Mouse (Mus musculus) adrenal gland, adult (tissue): ENCODE measurements around the gene Hnf1a.

Experiments used
- DNase-seq, 2 experiments: peaks; one replicate each; pipeline ENCODE4 v3.0.0; 2022 to 2023; ENCODE audit warnings: low spot score in 1 of 2; ENCODE audit not compliant: inconsistent age in 2 of 2

Hnf1a gene

GRCm38 (mm10) chr5:114979250-114980121 lies 8.6 kb upstream of the Hnf1a start:
- peak; percentile 76 to 93 for DNase-seq

- DNase-seq, result no peak
Measured at GRCm38 (mm10) chr5:114978888-114979249, 8.0 kb upstream of the Hnf1a start.

- peak in 1 of 2 experiments; percentile 37 for DNase-seq
Measured at GRCm38 (mm10) chr5:114978473-114978872, 7.6 kb upstream of the Hnf1a start.

DNA sequence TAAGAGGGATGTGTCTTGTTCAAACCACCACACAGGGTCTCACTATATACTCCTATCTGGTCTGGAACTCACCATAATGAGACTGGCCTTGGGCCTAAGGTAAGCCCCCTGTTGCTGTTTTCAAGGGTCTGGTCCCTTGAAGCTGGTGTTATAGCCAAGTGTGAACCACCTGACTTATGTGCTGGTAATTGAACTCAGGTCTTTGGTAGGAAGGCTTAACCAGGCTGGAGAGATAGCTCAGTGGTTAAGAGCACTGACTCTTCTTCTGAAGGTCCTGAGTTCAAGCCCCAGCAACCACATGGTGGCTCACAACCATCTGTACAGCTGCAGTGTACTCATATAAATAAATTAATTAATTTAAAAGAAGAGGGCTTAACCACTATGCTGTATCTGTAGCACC lies 6.0 kb upstream of the Hnf1a start:
- no peak for DNase-seq

DNA sequence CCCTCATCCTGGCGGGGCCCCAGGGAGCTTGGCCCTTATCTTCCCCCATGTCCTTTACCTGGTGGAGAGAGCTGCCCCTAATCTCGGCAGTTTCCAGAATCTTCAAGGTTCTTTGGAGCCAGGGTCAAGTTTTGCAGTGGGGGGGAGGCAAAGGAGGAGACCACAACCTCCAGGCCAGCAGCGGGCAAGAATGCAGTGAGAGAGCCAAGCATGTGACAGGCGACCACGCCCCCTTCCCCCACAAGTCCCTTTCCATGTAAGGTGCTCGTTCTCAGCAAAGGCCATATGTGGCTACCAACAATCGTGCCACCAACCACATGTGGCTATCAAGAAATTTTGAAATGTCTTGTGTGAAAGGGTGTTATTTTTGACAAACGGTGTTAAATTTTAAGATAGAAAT lies 2.2 kb upstream of the Hnf1a start:
- no peak for DNase-seq

GRCm38 (mm10) chr5:114972201-114972600 lies 1.3 kb upstream of the Hnf1a start:
- DNase-seq, result no peak

DNA sequence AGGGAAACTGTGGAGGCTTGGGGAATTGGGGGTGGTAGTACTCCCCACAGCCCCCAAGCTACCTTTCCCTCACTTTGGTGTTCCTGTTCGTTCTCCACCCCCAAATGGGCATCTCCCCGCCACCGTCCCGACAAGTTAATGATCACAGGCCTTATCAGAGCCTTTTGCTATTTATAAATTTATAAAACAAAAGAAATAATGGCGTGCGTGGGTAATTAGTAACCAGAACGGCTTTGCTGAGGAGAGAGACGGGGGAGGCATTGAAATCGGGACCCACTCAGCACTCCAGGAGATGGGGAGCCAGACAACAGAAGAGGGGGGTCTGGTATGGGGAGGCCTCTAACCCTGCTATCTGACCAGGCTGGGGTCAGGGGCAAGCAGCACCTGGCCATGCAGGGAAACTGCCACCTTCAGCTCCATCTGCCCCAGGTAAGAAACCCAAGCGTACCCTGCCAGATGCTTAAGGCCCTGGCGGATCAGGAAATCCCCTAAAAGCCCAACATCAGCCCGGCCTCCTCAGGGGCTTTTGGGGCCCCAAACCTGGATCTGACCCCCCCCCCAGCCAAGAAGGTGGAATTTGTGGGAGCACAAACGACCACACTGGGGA lies 1.2 kb downstream of the Hnf1a start:
- no peak for DNase-seq

- no peak for DNase-seq
Measured at GRCm38 (mm10) chr5:114969064-114969463, 1.8 kb downstream of the Hnf1a start.

- DNase-seq, result no peak
Measured at GRCm38 (mm10) chr5:114968651-114969050, 2.2 kb downstream of the Hnf1a start.

DNA sequence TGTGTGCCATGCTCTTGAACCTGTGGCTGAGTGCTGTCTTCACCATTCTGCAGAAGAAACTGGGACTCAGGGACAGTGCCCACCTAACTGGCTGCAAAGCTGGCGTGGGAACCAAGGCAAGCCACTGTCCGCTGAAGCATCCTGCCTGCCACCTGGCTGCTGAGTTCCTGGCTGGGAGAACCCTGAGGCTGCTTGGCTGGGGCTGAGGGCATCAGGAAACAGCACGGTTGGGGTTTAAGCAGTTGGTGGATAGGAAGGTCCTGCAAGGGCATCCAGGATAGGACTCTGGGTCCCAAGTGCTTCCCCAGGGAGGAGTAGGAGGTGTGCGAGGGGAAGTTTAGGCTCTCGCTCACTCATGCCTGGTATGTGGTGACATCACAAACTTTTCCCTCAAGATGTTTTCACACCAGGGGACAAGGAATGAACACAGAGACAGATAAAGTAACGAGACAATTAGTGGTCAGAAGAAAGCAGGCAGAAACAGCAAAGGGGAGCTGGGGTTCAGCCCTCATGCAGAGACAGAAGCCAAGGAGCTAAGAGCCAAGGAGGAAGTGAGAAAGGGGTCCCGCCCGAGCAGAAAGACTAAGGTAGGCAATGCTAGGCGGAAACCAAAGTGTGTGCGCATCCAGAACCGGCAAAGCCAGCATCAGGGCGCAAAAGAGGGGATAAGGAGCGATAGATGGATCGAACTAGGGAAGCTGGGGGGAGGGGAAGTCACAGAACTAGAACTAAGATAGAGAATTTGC lies 3.2 kb downstream of the Hnf1a start:
- DNase-seq, result no peak

GRCm38 (mm10) chr5:114964967-114965898 lies 5.7 kb downstream of the Hnf1a start:
- no peak for DNase-seq

DNA sequence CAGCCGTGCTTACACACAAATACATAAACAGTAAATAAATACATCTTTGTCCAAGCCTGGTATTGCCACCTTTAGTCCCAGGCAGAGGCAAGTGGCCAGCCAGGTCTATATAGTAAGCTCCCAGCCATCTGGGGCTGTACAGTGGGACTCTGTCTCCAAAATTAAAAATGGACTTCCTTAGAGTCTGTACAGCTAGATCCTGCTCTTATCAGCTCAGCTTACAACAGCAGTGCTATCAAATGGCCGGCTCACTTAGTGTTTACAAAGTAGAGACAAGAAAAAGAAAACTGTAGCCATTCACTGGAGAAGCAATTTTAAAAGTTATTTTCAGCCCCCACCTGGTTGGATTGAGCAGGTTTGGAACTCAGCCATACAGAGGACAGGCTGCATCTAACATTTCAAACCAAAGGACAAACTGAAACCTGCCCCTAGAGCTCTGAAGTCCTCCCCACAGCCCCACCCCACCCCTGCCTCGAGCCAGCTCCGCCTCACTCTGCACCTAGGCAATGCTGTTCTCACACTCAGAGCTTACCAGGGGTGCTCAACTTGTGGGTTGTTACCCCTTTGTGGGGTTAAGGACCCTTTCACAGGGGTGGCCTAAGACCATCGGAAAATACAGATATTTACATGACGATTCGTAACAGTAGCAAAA lies 6.5 kb downstream of the Hnf1a start:
- no peak for DNase-seq

- no peak for DNase-seq
Measured at GRCm38 (mm10) chr5:114961590-114962360, 9.1 kb downstream of the Hnf1a start.

DNA sequence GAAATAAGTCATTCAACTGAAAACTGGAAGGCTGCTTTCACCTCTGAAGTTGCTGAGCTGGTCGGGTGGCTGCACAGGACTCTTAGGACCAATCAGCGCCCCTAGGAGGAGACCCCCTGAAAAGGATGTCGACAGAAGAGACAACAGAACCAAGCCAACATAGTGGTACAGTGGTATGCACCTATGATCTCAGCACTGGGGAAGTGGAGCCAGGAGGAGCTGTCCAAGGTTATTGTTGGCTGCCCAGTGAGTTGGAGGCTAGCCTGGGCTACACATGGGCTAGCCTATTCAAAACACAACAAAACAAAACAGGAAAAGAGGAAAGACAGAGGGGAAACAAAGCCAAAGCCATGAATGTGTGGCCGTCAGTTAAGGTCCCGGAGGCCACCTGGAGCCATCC lies 12.8 kb downstream of the Hnf1a start:
- no peak for DNase-seq

GRCm38 (mm10) chr5:114953326-114953725 lies 17.6 kb downstream of the Hnf1a start:
- no peak for DNase-seq

DNA sequence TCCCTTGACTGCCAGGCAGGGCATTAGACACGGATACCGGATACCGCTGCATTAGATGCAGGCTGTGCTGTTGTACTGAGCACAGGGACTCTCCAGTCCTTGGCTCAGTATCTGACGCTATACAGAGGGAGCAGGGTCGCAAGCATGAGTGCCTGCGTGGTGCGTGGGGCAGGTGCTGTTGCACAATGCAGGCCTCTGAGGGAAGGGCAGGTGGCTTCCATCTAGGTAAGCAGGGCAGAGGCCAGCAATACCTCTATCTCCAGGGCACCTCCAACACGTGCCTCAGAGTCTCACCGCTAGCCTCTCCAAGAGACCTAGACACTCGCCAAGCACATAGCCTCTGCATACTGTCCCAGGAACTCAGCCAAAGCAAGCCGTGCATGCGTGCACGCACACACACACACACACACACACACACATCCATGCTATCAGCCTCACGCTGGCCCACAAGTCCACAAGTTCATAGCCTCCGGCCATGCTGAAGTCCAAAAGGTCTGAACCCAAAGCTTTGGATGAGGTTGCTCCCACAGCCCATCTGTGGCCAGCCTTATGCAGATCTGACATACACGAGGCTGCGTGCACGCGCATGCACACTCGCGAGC lies 19.5 kb downstream of the Hnf1a start:
- DNase-seq, result no peak

DNA sequence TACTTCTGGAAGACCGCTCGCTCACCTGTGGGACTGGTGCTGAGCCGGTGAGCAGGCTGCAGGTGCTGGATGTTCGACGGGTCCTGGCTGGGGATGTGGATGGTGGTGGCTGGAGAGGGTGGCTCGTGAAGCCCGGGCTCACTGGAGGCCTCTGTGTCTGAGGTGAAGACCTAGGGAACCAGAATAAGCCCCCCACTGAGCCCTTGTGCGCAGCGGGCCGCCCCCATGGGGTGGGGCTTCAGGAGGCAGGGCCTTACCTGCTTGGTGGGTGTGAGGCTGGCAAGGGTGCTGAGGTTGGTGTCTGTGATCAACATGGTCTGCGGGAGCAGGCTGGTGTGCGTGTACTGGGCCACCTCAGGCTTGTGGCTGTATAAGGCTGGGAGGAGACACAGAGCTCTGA lies 20.2 kb downstream of the Hnf1a start:
- no peak for DNase-seq

- no peak for DNase-seq
Measured at GRCm38 (mm10) chr5:114949812-114950211, 21.1 kb downstream of the Hnf1a start.

DNA sequence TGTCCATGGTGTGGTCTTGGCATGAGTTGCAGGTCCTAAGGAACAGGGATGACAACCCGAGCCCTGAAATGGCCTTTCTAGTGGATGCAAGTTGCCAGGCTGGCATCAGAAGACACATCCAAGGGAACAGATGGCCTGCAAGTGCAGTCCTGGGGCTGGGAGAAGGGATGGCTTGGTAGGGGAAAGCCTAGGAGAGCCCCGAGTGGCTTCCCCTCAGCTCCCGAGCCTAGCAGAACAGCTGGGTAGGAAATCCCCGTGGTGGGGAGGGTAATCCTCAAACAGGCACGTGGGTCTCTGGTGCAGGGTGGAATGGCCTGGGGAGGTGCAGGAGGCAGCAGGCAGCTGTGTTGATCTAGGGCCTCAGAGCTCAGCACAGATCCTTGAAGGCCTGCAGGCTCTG lies 21.6 kb downstream of the Hnf1a start:
- no peak for DNase-seq
